Mouse (Mus musculus): ENCODE results near the gene Cpa4.

DNA sequence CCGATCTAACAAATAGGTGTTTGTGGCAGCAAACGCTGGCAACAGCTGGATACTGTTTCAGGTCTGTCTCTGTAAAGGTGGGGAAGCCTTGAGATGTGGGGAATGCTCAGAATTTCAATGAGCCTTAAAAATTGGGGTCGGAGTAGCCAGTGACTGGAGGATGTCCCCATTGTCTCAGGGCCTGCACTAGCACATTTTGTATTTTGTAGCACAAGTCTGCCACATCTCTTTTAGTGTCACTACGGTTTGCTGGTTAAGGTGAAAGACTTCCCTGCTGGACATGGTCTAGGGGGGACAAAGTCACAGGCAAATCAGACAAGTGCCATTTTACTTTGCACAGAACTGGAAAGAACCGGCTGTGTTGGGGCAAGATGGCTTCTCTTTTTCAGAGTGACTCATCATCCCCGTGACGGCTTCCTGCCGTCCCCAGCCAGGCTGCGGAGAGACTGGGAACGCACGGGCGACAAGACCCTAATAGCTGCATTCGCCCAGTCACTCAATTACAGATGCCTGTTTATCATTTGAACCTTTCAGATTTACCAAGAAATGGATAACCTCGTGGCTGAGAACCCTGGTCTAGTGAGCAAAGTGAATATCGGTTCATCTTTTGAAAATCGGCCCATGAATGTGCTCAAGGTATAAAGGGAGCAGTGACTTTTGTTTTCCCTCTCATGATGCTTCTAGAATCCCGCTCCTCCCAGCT lies 21.4 kb upstream of the Cpa4 start:
- TF ChIP-seq POLR2A (IDR thresholded peaks at IDR 0.05; ENCODE audit: low read depth, low read length), result no peak
- no peak for TF ChIP-seq CTCF (conservative IDR thresholded peaks at IDR 0.05; ENCODE audit: insufficient read depth, insufficient read length, low read depth, low read length)
